Mouse (Mus musculus) hindbrain, embryonic 13.5 days (tissue): ENCODE results near the gene Aicda. TPM values are rescaled to one million over a fixed set of nuclear protein-coding genes. Genes with fewer than 3 reads are reported as not detected.
A peak's percentile ranks its signal among the peaks of the same experiment; 100 is the strongest.
"Not testable (repeated sequence)": the region's sequence is repeated elsewhere in the genome, so short reads cannot be mapped to it uniquely, and the experiment has no call there.

ENCODE experiments used
- ATAC-seq: fragments of 200-750 bp; cut with Nextera tagmentation; 2 replicates; pipeline ENCODE4 v1.8.0; 2017; ENCODE audit warnings: moderate TSS enrichment; ENCODE audit not compliant: low FRiP score
- H3K27ac ChIP-seq: fragments of 300-500 bp; sonication (generic); 2 replicates; pipeline ENCODE4 v1.5.1; 2015; ENCODE audit warnings: inconsistent platforms, mild to moderate bottlenecking, moderate library complexity
- H3K27me3 ChIP-seq: fragments of 300-500 bp; sonication (generic); 2 replicates; pipeline ENCODE4 v1.6.1; 2015; ENCODE audit warnings: mild to moderate bottlenecking, inconsistent platforms
- H3K36me3 ChIP-seq: fragments of 300-500 bp; sonication (generic); 2 replicates; pipeline ENCODE4 v1.6.1; 2015; ENCODE audit warnings: mild to moderate bottlenecking, inconsistent platforms
- H3K4me1 ChIP-seq: fragments of 300-500 bp; sonication (generic); replicated peaks from 2 replicates; pipeline ENCODE4 v1.6.1; 2015; ENCODE audit warnings: inconsistent platforms
- H3K4me2 ChIP-seq: fragments of 300-500 bp; sonication (generic); 2 replicates; pipeline ENCODE4 v1.6.1; 2015; ENCODE audit warnings: inconsistent platforms, mild to moderate bottlenecking, moderate library complexity
- H3K4me3 ChIP-seq: fragments of 300-500 bp; sonication (generic); 2 replicates; pipeline ENCODE4 v1.5.1; 2015; ENCODE audit warnings: mild to moderate bottlenecking, inconsistent platforms
- H3K9ac ChIP-seq: fragments of 300-500 bp; sonication (generic); 2 replicates; pipeline ENCODE4 v1.6.1; 2015; ENCODE audit warnings: mild to moderate bottlenecking, inconsistent platforms
- H3K9me3 ChIP-seq: fragments of 300-500 bp; sonication (generic); 2 replicates; pipeline ENCODE4 v1.6.1; 2016; ENCODE audit warnings: inconsistent platforms
- WGBS: fragments of 180-500 bp; shearing (Covaris S2); methylation state at CpG from one replicate; pipeline ENCODE4 v1.1.7; 2015; 5-methylcytosine and 5-hydroxymethylcytosine counted together
- polyA plus RNA-seq: library from polyadenylated mRNA; unstranded; fragments of >200 nt; fragmentation: Nextera tagmentation; extraction: Ambion mirVana; gene quantifications from 2 replicates; pipeline ENCODE4 v1.2.1, GENCODE M21; 2015

The Aicda gene
- polyA plus RNA-seq = 0.71 and 1.1 TPM in 2 replicates

- no peak within 1 kb of the TSS for H3K9ac ChIP-seq
- no peaks in the 10 kb centered on the region for H3K36me3 ChIP-seq
- H3K4me2 ChIP-seq = no peak within 1 kb of the TSS
- 59% methylated on average over 9 of the region's 9 CpGs for WGBS
- no peaks in the 10 kb centered on the region for H3K9me3 ChIP-seq
- H3K27me3 ChIP-seq = 0 out of 2 replicates have a peak, but pooled peaks cover 3% of the 10 kb centered on the region
- no peak within 1 kb of the TSS for H3K27ac ChIP-seq
- H3K4me3 ChIP-seq = no peak within 1 kb of the TSS
- no peaks in the 10 kb centered on the region for H3K4me1 ChIP-seq
- ATAC-seq = no peak
These were observed at the start of gene Aicda for GRCm38 (mm10) chr6:122553606-122554005. Gene Aicda (plus strand): TSS chr6:122553801.

GRCm38 (mm10) chr6:122505041-122505440 is 48.6 kb upstream of the Aicda start:
- H3K4me1 ChIP-seq = no peaks in the 10 kb centered on the region
- no peak overlapping the region for H3K4me3 ChIP-seq
- no peak overlapping the region for H3K27ac ChIP-seq
- H3K9ac ChIP-seq = no peak overlapping the region
- no peaks in the 10 kb centered on the region for H3K36me3 ChIP-seq
- no peak for ATAC-seq
- no peaks in the 10 kb centered on the region for H3K27me3 ChIP-seq
- H3K9me3 ChIP-seq = no peaks in the 10 kb centered on the region
- 80% methylated on average over 4 of the region's 4 CpGs for WGBS
- no peak overlapping the region for H3K4me2 ChIP-seq

GRCm38 (mm10) chr6:122505545-122505944 is 48.1 kb upstream of the Aicda start, which contains the start of gene Mfap5:
Gene Mfap5 (plus strand): TSS chr6:122505845.
- no peaks in the 10 kb centered on the region for H3K27me3 ChIP-seq
- 88% methylated on average over 3 of the region's 3 CpGs for WGBS
- no peak within 1 kb of the TSS for H3K9ac ChIP-seq
- no peaks in the 10 kb centered on the region for H3K36me3 ChIP-seq
- H3K9me3 ChIP-seq = no peaks in the 10 kb centered on the region
- no peak within 1 kb of the TSS for H3K4me3 ChIP-seq
- no peaks in the 10 kb centered on the region for H3K4me1 ChIP-seq
- ATAC-seq = no peak
- no peak within 1 kb of the TSS for H3K4me2 ChIP-seq
- H3K27ac ChIP-seq = no peak within 1 kb of the TSS

GRCm38 (mm10) chr6:122508494-122508893 is 45.1 kb upstream of the Aicda start:
- Histone ChIP-seq H3K27ac (no peak overlapping the region), H3K4me3 (no peak overlapping the region), H3K9me3 (no peaks in the 10 kb centered on the region), H3K27me3 (no peaks in the 10 kb centered on the region), H3K9ac (no peak overlapping the region), H3K36me3 (no peaks in the 10 kb centered on the region), H3K4me2 (no peak overlapping the region), H3K4me1 (no peaks in the 10 kb centered on the region)
- 85% methylated on average over 8 of the region's 8 CpGs for WGBS
- ATAC-seq = no peak

GRCm38 (mm10) chr6:122512914-122513878 is 40.4 kb upstream of the Aicda start:
- no peaks in the 10 kb centered on the region for H3K4me1 ChIP-seq
- no peaks in the 10 kb centered on the region for H3K9me3 ChIP-seq
- no peak overlapping the region for H3K27ac ChIP-seq
- no peak overlapping the region for H3K4me2 ChIP-seq
- no peaks in the 10 kb centered on the region for H3K27me3 ChIP-seq
- no peak overlapping the region for H3K9ac ChIP-seq
- no peaks in the 10 kb centered on the region for H3K36me3 ChIP-seq
- no peak overlapping the region for H3K4me3 ChIP-seq
- ATAC-seq = no peak
- WGBS = 71% methylated on average over 12 of the region's 12 CpGs

- no peaks in the 10 kb centered on the region for H3K9me3 ChIP-seq
- no peak overlapping the region for H3K4me3 ChIP-seq
- WGBS = 90% methylated on average over 3 of the region's 3 CpGs
- H3K27ac ChIP-seq = no peak overlapping the region
- no peaks in the 10 kb centered on the region for H3K36me3 ChIP-seq
- H3K27me3 ChIP-seq = no peaks in the 10 kb centered on the region
- H3K9ac ChIP-seq = no peak overlapping the region
- no peak for ATAC-seq
- H3K4me2 ChIP-seq = no peak overlapping the region
- H3K4me1 ChIP-seq = no peaks in the 10 kb centered on the region
These were observed 39.3 kb upstream of the Aicda start for GRCm38 (mm10) chr6:122514312-122514711.

GRCm38 (mm10) chr6:122515762-122516161 is 37.8 kb upstream of the Aicda start:
- 96% methylated on average over 2 of the region's 2 CpGs for WGBS
- not testable (repeated sequence) for H3K9ac ChIP-seq, H3K27ac ChIP-seq, H3K4me1 ChIP-seq, ATAC-seq, H3K4me2 ChIP-seq, H3K27me3 ChIP-seq, H3K4me3 ChIP-seq, H3K9me3 ChIP-seq, H3K36me3 ChIP-seq

GRCm38 (mm10) chr6:122517668-122518067 is 35.9 kb upstream of the Aicda start:
- ATAC-seq = no peak
- Histone ChIP-seq H3K4me3 (no peak overlapping the region), H3K27ac (no peak overlapping the region), H3K9me3 (no peaks in the 10 kb centered on the region), H3K36me3 (no peaks in the 10 kb centered on the region), H3K9ac (no peak overlapping the region), H3K4me2 (no peak overlapping the region), H3K27me3 (no peaks in the 10 kb centered on the region), H3K4me1 (no peaks in the 10 kb centered on the region)
- WGBS = 87% methylated on average over 1 of the region's 1 CpGs

- no peak overlapping the region for H3K4me2 ChIP-seq
- no peaks in the 10 kb centered on the region for H3K4me1 ChIP-seq
- no peak for ATAC-seq
- 44% methylated on average over 2 of the region's 2 CpGs for WGBS
- H3K9ac ChIP-seq = no peak overlapping the region
- H3K36me3 ChIP-seq = no peaks in the 10 kb centered on the region
- no peaks in the 10 kb centered on the region for H3K27me3 ChIP-seq
- no peak overlapping the region for H3K4me3 ChIP-seq
- no peaks in the 10 kb centered on the region for H3K9me3 ChIP-seq
- no peak overlapping the region for H3K27ac ChIP-seq
These were observed 34.2 kb upstream of the Aicda start for GRCm38 (mm10) chr6:122519384-122519783.

- peak; percentile 81 for ATAC-seq
- no peak overlapping the region for H3K4me3 ChIP-seq
- 77% methylated on average over 9 of the region's 9 CpGs for WGBS
- H3K9me3 ChIP-seq = no peaks in the 10 kb centered on the region
- no peaks in the 10 kb centered on the region for H3K27me3 ChIP-seq
- no peaks in the 10 kb centered on the region for H3K36me3 ChIP-seq
- no peaks in the 10 kb centered on the region for H3K4me1 ChIP-seq
- no peak overlapping the region for H3K9ac ChIP-seq
- no peak overlapping the region for H3K4me2 ChIP-seq
- H3K27ac ChIP-seq = no peak overlapping the region
These were observed 31.0 kb upstream of the Aicda start for GRCm38 (mm10) chr6:122522595-122522994.

- H3K4me3 ChIP-seq = no peak overlapping the region
- no peaks in the 10 kb centered on the region for H3K4me1 ChIP-seq
- ATAC-seq = no peak
- WGBS = 95% methylated on average over 8 of the region's 8 CpGs
- no peak overlapping the region for H3K27ac ChIP-seq
- no peak overlapping the region for H3K4me2 ChIP-seq
- no peak overlapping the region for H3K9ac ChIP-seq
- H3K9me3 ChIP-seq = no peaks in the 10 kb centered on the region
- no peaks in the 10 kb centered on the region for H3K27me3 ChIP-seq
- no peaks in the 10 kb centered on the region for H3K36me3 ChIP-seq
These were observed 30.3 kb upstream of the Aicda start for GRCm38 (mm10) chr6:122523289-122523688.

- WGBS = 71% methylated on average over 12 of the region's 12 CpGs
- H3K36me3 ChIP-seq = no peaks in the 10 kb centered on the region
- no peak overlapping the region for H3K4me3 ChIP-seq
- H3K4me2 ChIP-seq = no peak overlapping the region
- no peak overlapping the region for H3K9ac ChIP-seq
- no peak overlapping the region for H3K27ac ChIP-seq
- ATAC-seq = no peak
- H3K27me3 ChIP-seq = no peaks in the 10 kb centered on the region
- no peaks in the 10 kb centered on the region for H3K4me1 ChIP-seq
- H3K9me3 ChIP-seq = no peaks in the 10 kb centered on the region
These were observed 26.0 kb upstream of the Aicda start for GRCm38 (mm10) chr6:122527596-122527995.

- Histone ChIP-seq H3K4me3 (no peak overlapping the region), H3K9ac (no peak overlapping the region), H3K4me2 (no peak overlapping the region), H3K36me3 (no peaks in the 10 kb centered on the region), H3K9me3 (no peaks in the 10 kb centered on the region), H3K4me1 (peaks cover 4% of the 10 kb centered on the region), H3K27ac (no peak overlapping the region), H3K27me3 (no peaks in the 10 kb centered on the region)
- no peak for ATAC-seq
- WGBS = 72% methylated on average over 11 of the region's 11 CpGs
These were observed 25.5 kb upstream of the Aicda start for GRCm38 (mm10) chr6:122528136-122528535.
